Mouse (Mus musculus) lung, postnatal 0 days (tissue): Measurements from ENCODE around the gene Nr1h2. TPM values are rescaled to one million over a fixed set of nuclear protein-coding genes. Genes with fewer than 3 reads are reported as not detected.

ENCODE experiments used
- ATAC-seq: fragments of 200-750 bp; cut with Nextera tagmentation; 2 replicates; pipeline ENCODE4 v1.8.0; 2017; ENCODE audit warnings: moderate library complexity
- DNase-seq: peaks from one replicate; pipeline ENCODE4 v3.0.0-alpha.2; 2016; ENCODE audit warnings: low spot score
- H3K27ac ChIP-seq: fragments of 300-500 bp; sonication (generic); 2 replicates; pipeline ENCODE4 v1.5.1; 2014; ENCODE audit warnings: antibody characterized with exemption, mild to moderate bottlenecking, low read length, mixed read lengths
- H3K27me3 ChIP-seq: fragments of 300-500 bp; sonication (generic); replicated peaks from 2 replicates; pipeline ENCODE4 v1.6.1; 2014; ENCODE audit warnings: low read length, mixed read lengths; ENCODE audit not compliant: insufficient read depth
- H3K36me3 ChIP-seq: fragments of 300-500 bp; sonication (generic); 2 replicates; pipeline ENCODE4 v1.6.1; 2014; ENCODE audit warnings: low read length, mixed read lengths; ENCODE audit not compliant: insufficient read depth
- H3K4me1 ChIP-seq: fragments of 300-500 bp; sonication (generic); 2 replicates; pipeline ENCODE4 v1.6.1; 2014; ENCODE audit warnings: antibody characterized with exemption, low read depth, low read length, mixed read lengths; ENCODE audit not compliant: insufficient read depth
- H3K4me2 ChIP-seq: fragments of 300-500 bp; sonication (generic); replicated peaks from 2 replicates; pipeline ENCODE4 v1.6.1; 2014; ENCODE audit warnings: low read depth, mild to moderate bottlenecking, low read length, moderate library complexity, mixed read lengths
- H3K4me3 ChIP-seq: fragments of 300-500 bp; sonication (generic); 2 replicates; pipeline ENCODE4 v1.5.1; 2014; ENCODE audit warnings: low read depth, low read length
- H3K9ac ChIP-seq: fragments of 300-500 bp; sonication (generic); replicated peaks from 2 replicates; pipeline ENCODE4 v1.6.1; 2014; ENCODE audit warnings: low read depth, mild to moderate bottlenecking
- H3K9me3 ChIP-seq: fragments of 300-500 bp; sonication (generic); 2 replicates; pipeline ENCODE4 v1.6.1; 2016; ENCODE audit warnings: low read length, mixed read lengths
- CTCF ChIP-seq: IDR thresholded peaks from 2 replicates; pipeline ENCODE4 v1.5.1; 2016; ENCODE audit warnings: antibody characterized with exemption, mild to moderate bottlenecking
- EP300 ChIP-seq: IDR thresholded peaks from 2 replicates; pipeline ENCODE4 v1.6.1; 2016; ENCODE audit warnings: antibody characterized with exemption, mild to moderate bottlenecking, control low read depth
- WGBS: fragments of 180-500 bp; shearing (Covaris S2); extraction: QIAGEN DNeasy Blood & Tissue Kit; methylation state at CpG from one replicate; pipeline ENCODE4 v1.1.7; 2014; 5-methylcytosine and 5-hydroxymethylcytosine counted together
- microRNA-seq: library from miRNA; unstranded; fragments of <30 nt; microRNA quantifications from one replicate; pipeline ENCODE4, GENCODE M21; 2016
- polyA plus RNA-seq: library from polyadenylated mRNA; unstranded; fragments of >200 nt; fragmentation: Nextera tagmentation; extraction: Ambion mirVana; gene quantifications from 2 replicates; pipeline ENCODE4 v1.2.1, GENCODE M21; 2015

Gene Nr1h2
- polyA plus RNA-seq, 1 experiment from 2014 or later: 84.3 TPM

GRCm38 (mm10) chr7:44519240-44519913, 34.4 kb downstream of the Nr1h2 start:
- Histone ChIP-seq H3K9me3 (no peaks in the 10 kb centered on the region), H3K4me2 (no peak overlapping the region), H3K27me3 (0 out of 2 replicates have a peak, but pooled peaks cover 8% of the 10 kb centered on the region), H3K4me3 (no peak overlapping the region), H3K4me1 (0 out of 2 replicates have a peak, but pooled peaks cover 3% of the 10 kb centered on the region), H3K9ac (no peak overlapping the region), H3K27ac (no peak overlapping the region), H3K36me3 (no peaks in the 10 kb centered on the region)
- DNase-seq: no peak
- no peak for ATAC-seq
- no peak for TF ChIP-seq EP300
- peak; percentile 29; the same call in 1 of the 2 replicates for TF ChIP-seq CTCF
- 61% methylated on average over 9 of the region's 9 CpGs for WGBS

GRCm38 (mm10) chr7:44507491-44507890, 46.3 kb downstream of the Nr1h2 start:
- ATAC-seq (no peak), DNase-seq (no peak)
- H3K27ac ChIP-seq: no peak overlapping the region
- no peak overlapping the region for H3K9ac ChIP-seq
- no peaks in the 10 kb centered on the region for H3K36me3 ChIP-seq
- TF ChIP-seq EP300 (no peak), CTCF (no peak)
- no peak overlapping the region for H3K4me3 ChIP-seq
- no peaks in the 10 kb centered on the region for H3K4me1 ChIP-seq
- H3K9me3 ChIP-seq: no peaks in the 10 kb centered on the region
- H3K4me2 ChIP-seq: no peak overlapping the region
- no peaks in the 10 kb centered on the region for H3K27me3 ChIP-seq

GRCm38 (mm10) chr7:44501563-44502115, 52.1 kb downstream of the Nr1h2 start:
- no peaks in the 10 kb centered on the region for H3K27me3 ChIP-seq
- ATAC-seq (peak; percentile 67), DNase-seq (peak; percentile 69)
- no peak overlapping the region for H3K4me2 ChIP-seq
- no peaks in the 10 kb centered on the region for H3K36me3 ChIP-seq
- H3K27ac ChIP-seq: no peak overlapping the region
- no peak overlapping the region for H3K9ac ChIP-seq
- WGBS: 30% methylated on average over 5 of the region's 5 CpGs
- peak; percentile 79 for TF ChIP-seq CTCF
- no peak for TF ChIP-seq EP300
- no peaks in the 10 kb centered on the region for H3K9me3 ChIP-seq
- peaks cover 4% of the 10 kb centered on the region; the same call in 1 of the 2 replicates for H3K4me1 ChIP-seq
- no peak overlapping the region for H3K4me3 ChIP-seq

GRCm38 (mm10) chr7:44500046-44500445, 53.7 kb downstream of the Nr1h2 start:
- WGBS: 58% methylated on average over 17 of the region's 20 CpGs
- Histone ChIP-seq H3K4me1 (peaks cover 10% of the 10 kb centered on the region; the same call in 1 of the 2 replicates), H3K27ac (no peak overlapping the region), H3K9me3 (no peaks in the 10 kb centered on the region), H3K27me3 (no peaks in the 10 kb centered on the region), H3K4me2 (no peak overlapping the region), H3K4me3 (no peak overlapping the region), H3K36me3 (no peaks in the 10 kb centered on the region), H3K9ac (no peak overlapping the region)
- DNase-seq: no peak
- ATAC-seq: no peak
- TF ChIP-seq CTCF (no peak), EP300 (no peak)

Small RNA genes lying within 50 kb of the gene (microRNA-seq; reads per million reads assigned to microRNA genes)
- gene Mir7053: not detected

Other genes starting within 250 kb of the Nr1h2 start
- gene Clec11a, start 247.0 kb downstream of the Nr1h2 start, polyA plus RNA-seq: 2.1 and 2.5 TPM in 2 replicates
- gene Shank1, start 243.7 kb downstream of the Nr1h2 start, polyA plus RNA-seq: 0.23 and 0.27 TPM in 2 replicates
- 0.85 and 1.4 TPM in 2 replicates for gene Syt3, start 169.8 kb downstream of the Nr1h2 start, polyA plus RNA-seq
- 0.87 and 1.2 TPM in 2 replicates for gene 1700008O03Rik, start 168.1 kb downstream of the Nr1h2 start, polyA plus RNA-seq
- 0.51 and 0.76 TPM in 2 replicates for gene Lrrc4b, start 124.9 kb downstream of the Nr1h2 start, polyA plus RNA-seq
- not detected in 2 replicates for gene Aspdh, start 88.6 kb downstream of the Nr1h2 start, polyA plus RNA-seq
- 93.7 and 110 TPM in 2 replicates for gene Josd2, start 86.0 kb downstream of the Nr1h2 start, polyA plus RNA-seq
- gene Emc10, start 57.4 kb downstream of the Nr1h2 start, polyA plus RNA-seq: 59.3 and 69.2 TPM in 2 replicates
- 11.4 and 12.0 TPM in 2 replicates for gene Fam71e1, start 57.4 kb downstream of the Nr1h2 start, polyA plus RNA-seq
- gene Mybpc2, start 29.3 kb downstream of the Nr1h2 start, polyA plus RNA-seq: 0.37 and 0.46 TPM in 2 replicates
- gene Spib, start 21.9 kb downstream of the Nr1h2 start, polyA plus RNA-seq: 0.72 and 1.2 TPM in 2 replicates
- gene Pold1, start 5.1 kb downstream of the Nr1h2 start, polyA plus RNA-seq: 13.5 and 17.5 TPM in 2 replicates
- gene Napsa, start 18.4 kb upstream of the Nr1h2 start, polyA plus RNA-seq: 824 and 832 TPM in 2 replicates
- 3.8 TPM in 2 replicates for gene Kcnc3, start 36.7 kb upstream of the Nr1h2 start, polyA plus RNA-seq
- gene Myh14, start 116.9 kb upstream of the Nr1h2 start, polyA plus RNA-seq: 202 and 215 TPM in 2 replicates
- not detected in 2 replicates for gene Izumo2, start 154.8 kb upstream of the Nr1h2 start, polyA plus RNA-seq
- gene Vrk3, start 194.5 kb upstream of the Nr1h2 start, polyA plus RNA-seq: 45.1 and 48.3 TPM in 2 replicates
- gene Zfp473, start 197.1 kb upstream of the Nr1h2 start, polyA plus RNA-seq: 0.31 and 0.38 TPM in 2 replicates